Mouse (Mus musculus) hindbrain, embryonic 15.5 days (tissue): Measurements from ENCODE around the gene Tbc1d2b. TPM values are rescaled to one million over a fixed set of nuclear protein-coding genes. Genes with fewer than 3 reads are reported as not detected.

Experiments used
- ATAC-seq: fragments of 200-750 bp; cut with Nextera tagmentation; 2 replicates; pipeline ENCODE4 v1.8.0; 2017; ENCODE audit warnings: low read depth, moderate number of reproducible peaks, moderate TSS enrichment; ENCODE audit not compliant: low FRiP score
- H3K27ac ChIP-seq: fragments of 300-500 bp; sonication (generic); replicated peaks from 2 replicates; pipeline ENCODE4 v1.5.1; 2015; ENCODE audit warnings: mild to moderate bottlenecking, inconsistent platforms
- H3K27me3 ChIP-seq: fragments of 300-500 bp; sonication (generic); 2 replicates; pipeline ENCODE4 v1.6.1; 2015; ENCODE audit warnings: control low read depth, inconsistent platforms
- H3K36me3 ChIP-seq: fragments of 300-500 bp; sonication (generic); 2 replicates; pipeline ENCODE4 v1.6.1; 2015; ENCODE audit warnings: control low read depth, inconsistent platforms
- H3K4me1 ChIP-seq: fragments of 300-500 bp; sonication (generic); replicated peaks from 2 replicates; pipeline ENCODE4 v1.6.1; 2015; ENCODE audit warnings: control low read depth, inconsistent platforms
- H3K4me2 ChIP-seq: fragments of 300-500 bp; sonication (generic); 2 replicates; pipeline ENCODE4 v1.6.1; 2015; ENCODE audit warnings: moderate library complexity, mild to moderate bottlenecking, inconsistent platforms
- H3K4me3 ChIP-seq: fragments of 300-500 bp; sonication (generic); 2 replicates; pipeline ENCODE4 v1.5.1; 2015; ENCODE audit warnings: mild to moderate bottlenecking, inconsistent platforms
- H3K9ac ChIP-seq: fragments of 300-500 bp; sonication (generic); 2 replicates; pipeline ENCODE4 v1.6.1; 2015; ENCODE audit warnings: inconsistent platforms
- H3K9me3 ChIP-seq: fragments of 300-500 bp; sonication (generic); 2 replicates; pipeline ENCODE4 v1.6.1; 2016; ENCODE audit warnings: control low read depth, inconsistent platforms
- WGBS: fragments of 180-500 bp; shearing (Covaris S2); methylation state at CpG from one replicate; pipeline ENCODE4 v1.1.7; 2015; 5-methylcytosine and 5-hydroxymethylcytosine counted together
- polyA plus RNA-seq: library from polyadenylated mRNA; unstranded; fragments of >200 nt; fragmentation: Nextera tagmentation; extraction: Ambion mirVana; gene quantifications from 2 replicates; pipeline ENCODE4 v1.2.1, GENCODE M21; 2015

The Tbc1d2b gene
- polyA plus RNA-seq, 1 experiment from 2014 or later = 6.7 TPM

DNA sequence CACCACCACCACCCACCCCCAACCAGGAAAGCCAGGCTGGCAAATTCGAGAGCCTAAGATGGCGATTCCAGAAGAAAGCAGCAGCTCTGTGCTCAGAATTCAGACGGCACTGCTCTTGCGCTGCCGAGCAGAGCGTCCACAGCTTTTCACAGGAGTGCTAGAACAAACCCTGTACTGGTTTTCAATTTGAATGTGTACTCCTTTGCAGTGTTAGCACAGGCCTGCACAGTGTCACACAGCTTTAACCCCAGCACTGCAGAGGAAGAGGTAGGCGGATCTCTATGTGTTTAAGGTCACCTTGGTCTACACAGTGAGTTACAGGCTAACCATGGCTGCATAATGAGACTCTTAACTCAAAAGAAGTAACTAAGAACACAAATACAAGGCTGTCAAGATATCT is 22.3 kb downstream of the Tbc1d2b start:
- Histone ChIP-seq H3K27ac (no peak overlapping the region), H3K4me3 (no peak overlapping the region), H3K27me3 (no peaks in the 10 kb centered on the region), H3K9me3 (no peaks in the 10 kb centered on the region), H3K9ac (no peak overlapping the region), H3K4me1 (no peaks in the 10 kb centered on the region), H3K4me2 (no peak overlapping the region), H3K36me3 (no peaks in the 10 kb centered on the region)
- 94% methylated on average over 7 of the region's 7 CpGs for WGBS
- ATAC-seq = no peak

DNA sequence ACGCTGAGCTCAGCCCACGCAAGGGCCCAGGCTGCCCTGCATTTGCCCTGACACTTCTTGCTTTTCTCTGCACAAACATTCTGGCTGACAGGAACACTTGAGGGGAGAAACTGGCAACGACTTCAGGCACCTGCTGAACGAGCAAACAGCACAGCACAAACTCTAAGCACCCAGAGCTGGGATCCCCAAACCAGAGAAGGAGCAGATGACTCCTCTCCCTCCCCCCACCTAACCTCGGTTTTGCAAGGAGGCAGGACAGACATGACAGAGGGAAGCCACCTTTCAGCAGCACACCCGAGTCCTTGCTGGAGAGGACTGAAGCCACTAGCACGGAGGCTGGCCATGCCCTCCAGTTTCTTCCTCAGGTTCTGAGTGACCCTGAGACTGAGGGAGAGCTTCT is 23.3 kb downstream of the Tbc1d2b start:
- Histone ChIP-seq H3K4me1 (no peaks in the 10 kb centered on the region), H3K4me3 (no peak overlapping the region), H3K27me3 (no peaks in the 10 kb centered on the region), H3K27ac (no peak overlapping the region), H3K4me2 (no peak overlapping the region), H3K9me3 (no peaks in the 10 kb centered on the region), H3K36me3 (no peaks in the 10 kb centered on the region), H3K9ac (no peak overlapping the region)
- no peak for ATAC-seq
- WGBS = 78% methylated on average over 7 of the region's 7 CpGs

DNA sequence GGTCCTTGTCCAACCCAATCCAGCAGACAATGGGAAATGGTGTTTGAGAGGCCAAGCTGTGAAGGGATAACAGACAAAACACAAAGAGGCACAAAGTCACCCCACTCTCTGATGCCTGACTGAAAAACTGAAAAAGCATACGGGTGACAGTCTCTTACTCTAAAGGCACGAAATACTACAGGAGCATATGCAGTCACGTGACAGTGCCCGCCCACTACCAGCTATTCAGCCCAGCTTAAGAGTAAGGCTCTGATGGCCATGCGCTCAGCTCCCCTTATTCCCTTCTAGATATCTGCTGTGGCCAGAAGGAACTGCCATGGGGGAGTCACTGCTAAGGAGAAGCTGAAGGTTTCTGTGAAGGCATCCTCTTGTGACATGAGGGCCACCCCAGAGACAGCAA is 24.8 kb downstream of the Tbc1d2b start:
- H3K27ac ChIP-seq = no peak overlapping the region
- no peak overlapping the region for H3K9ac ChIP-seq
- WGBS = 96% methylated on average over 5 of the region's 5 CpGs
- no peaks in the 10 kb centered on the region for H3K4me1 ChIP-seq
- no peaks in the 10 kb centered on the region for H3K9me3 ChIP-seq
- H3K4me3 ChIP-seq = no peak overlapping the region
- ATAC-seq = no peak
- H3K27me3 ChIP-seq = no peaks in the 10 kb centered on the region
- H3K36me3 ChIP-seq = no peaks in the 10 kb centered on the region
- no peak overlapping the region for H3K4me2 ChIP-seq

DNA sequence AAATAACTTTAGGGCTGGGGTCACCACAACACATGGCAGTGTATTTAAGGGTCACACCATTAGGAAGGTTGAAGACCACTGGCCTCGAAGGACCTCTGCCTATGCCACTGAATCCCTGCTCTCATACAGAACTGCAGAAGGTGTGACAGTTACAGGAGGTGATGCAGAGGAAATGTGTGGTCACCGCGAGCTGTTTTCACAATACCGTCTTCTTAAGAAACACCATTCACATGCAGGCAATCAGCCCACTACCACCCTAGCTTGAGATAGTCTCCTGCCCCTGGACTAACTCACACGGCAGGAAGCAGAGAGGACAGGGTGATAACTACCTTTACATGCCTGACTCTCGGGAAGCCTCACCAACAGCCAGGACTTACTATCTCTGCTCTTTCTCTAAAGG is 25.4 kb downstream of the Tbc1d2b start:
- Histone ChIP-seq H3K4me3 (no peak overlapping the region), H3K27ac (no peak overlapping the region), H3K9ac (no peak overlapping the region), H3K4me2 (no peak overlapping the region), H3K36me3 (no peaks in the 10 kb centered on the region), H3K4me1 (no peaks in the 10 kb centered on the region), H3K9me3 (no peaks in the 10 kb centered on the region), H3K27me3 (no peaks in the 10 kb centered on the region)
- no peak for ATAC-seq
- 93% methylated on average over 6 of the region's 6 CpGs for WGBS

DNA sequence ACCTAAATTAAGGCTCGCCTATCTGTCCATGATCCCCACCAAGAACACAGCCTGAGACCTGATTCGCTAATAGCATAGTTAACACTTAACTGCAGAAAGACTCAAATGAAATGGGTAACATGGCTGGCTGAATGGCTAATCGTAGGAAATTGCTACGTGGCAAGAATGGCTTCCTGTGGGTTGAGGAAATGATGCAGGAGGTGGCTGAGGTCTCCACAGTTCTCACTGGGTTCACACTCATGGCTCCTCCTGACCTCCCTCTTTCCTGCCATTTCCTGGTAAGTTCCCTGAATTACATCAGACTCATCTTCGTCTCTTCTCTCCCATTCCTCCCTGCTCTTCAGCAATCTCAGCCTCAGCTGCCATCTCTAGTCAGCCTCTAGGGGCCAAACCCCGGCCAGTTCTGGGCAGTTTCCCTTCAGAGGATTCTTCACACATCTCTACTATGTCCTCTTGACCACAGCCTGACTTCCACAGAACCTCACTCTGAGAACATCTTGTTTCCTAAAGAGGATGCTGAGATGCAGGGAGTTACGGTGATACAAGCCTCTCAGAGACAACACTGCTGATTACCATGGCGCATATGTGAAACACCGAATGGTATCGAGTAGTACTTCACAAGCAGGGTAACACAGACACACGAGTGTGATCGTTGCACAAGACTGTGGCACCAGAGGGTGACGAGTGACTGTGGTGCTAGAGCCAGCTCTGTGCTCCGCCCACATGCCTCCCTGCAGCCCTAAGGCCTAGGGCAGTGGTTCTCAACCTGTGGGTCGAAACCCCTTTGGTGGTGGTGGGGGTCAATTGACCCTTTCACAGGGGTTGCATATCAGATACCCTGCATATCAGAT is 26.1 kb downstream of the Tbc1d2b start:
- no peak for ATAC-seq
- Histone ChIP-seq H3K9ac (no peak overlapping the region), H3K4me3 (no peak overlapping the region), H3K9me3 (no peaks in the 10 kb centered on the region), H3K27ac (no peak overlapping the region), H3K27me3 (no peaks in the 10 kb centered on the region), H3K4me1 (no peaks in the 10 kb centered on the region), H3K4me2 (no peak overlapping the region), H3K36me3 (0 out of 2 replicates have a peak, but pooled peaks cover 5% of the 10 kb centered on the region)
- WGBS = 92% methylated on average over 15 of the region's 15 CpGs

DNA sequence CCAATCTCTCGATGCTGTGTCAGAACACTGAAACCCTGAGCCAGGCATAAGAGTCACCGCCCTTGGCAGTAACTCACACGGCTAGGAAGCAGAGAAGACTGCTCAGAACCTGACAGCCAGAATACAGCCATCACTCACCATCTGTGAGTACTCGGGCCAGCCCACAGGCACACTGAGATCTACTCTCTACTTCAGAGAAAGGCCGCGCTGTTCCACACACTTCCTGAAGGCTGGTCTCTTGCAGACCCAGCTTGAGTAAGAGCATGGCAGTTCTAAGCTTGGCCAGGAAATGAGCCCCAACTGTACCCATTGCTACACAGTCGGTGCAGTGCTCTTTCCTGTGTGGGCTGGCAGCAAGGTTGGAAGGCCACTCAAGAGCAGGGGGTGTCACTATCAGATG is 27.7 kb downstream of the Tbc1d2b start:
- Histone ChIP-seq H3K27ac (no peak overlapping the region), H3K4me2 (no peak overlapping the region), H3K9me3 (no peaks in the 10 kb centered on the region), H3K4me3 (no peak overlapping the region), H3K27me3 (no peaks in the 10 kb centered on the region), H3K9ac (no peak overlapping the region), H3K36me3 (0 out of 2 replicates have a peak, but pooled peaks cover 9% of the 10 kb centered on the region), H3K4me1 (no peaks in the 10 kb centered on the region)
- 85% methylated on average over 7 of the region's 7 CpGs for WGBS
- ATAC-seq = no peak

DNA sequence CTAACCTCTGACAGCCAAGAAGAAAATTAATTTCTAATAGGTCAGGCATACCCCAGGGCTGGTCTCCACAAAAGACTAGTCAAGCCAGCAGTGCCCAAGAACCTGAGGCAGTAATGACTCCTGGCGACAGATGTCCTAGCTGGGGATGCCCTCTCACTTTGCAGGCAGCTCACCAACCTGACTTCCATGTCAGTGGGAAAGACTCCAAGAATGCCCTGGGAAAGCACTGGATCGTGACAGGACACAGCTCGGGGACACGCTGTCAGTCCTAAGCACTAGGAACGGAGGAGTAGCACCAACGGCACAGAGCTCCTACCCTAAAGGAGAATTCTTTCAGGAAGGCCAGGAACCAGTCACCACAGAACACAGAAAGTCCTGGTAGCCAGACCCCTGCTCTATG is 28.3 kb downstream of the Tbc1d2b start:
- Histone ChIP-seq H3K36me3 (0 out of 2 replicates have a peak, but pooled peaks cover 9% of the 10 kb centered on the region), H3K27ac (no peak overlapping the region), H3K4me2 (no peak overlapping the region), H3K9ac (no peak overlapping the region), H3K4me1 (no peaks in the 10 kb centered on the region), H3K4me3 (no peak overlapping the region), H3K9me3 (no peaks in the 10 kb centered on the region), H3K27me3 (no peaks in the 10 kb centered on the region)
- WGBS = 71% methylated on average over 6 of the region's 6 CpGs
- no peak for ATAC-seq

DNA sequence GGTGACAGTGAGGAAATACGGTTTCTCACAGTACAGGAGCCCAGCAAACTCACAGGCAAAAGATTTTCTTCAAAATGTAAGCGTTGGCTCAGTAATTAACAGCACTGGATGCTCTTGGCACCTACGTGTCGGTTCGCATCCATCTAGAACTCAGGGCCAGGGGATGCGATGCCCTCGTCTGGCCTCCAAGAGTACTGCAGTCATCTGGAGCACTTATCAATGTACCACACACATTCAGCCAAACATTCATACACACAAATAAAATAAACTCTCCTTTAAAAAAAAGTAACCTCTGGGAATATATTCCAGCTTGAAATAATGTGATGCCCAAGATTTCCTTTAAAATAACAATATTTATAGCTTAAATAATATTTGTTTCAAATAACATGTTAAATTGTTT is 29.0 kb downstream of the Tbc1d2b start:
- Histone ChIP-seq H3K27ac (no peak overlapping the region), H3K36me3 (0 out of 2 replicates have a peak, but pooled peaks cover 9% of the 10 kb centered on the region), H3K4me1 (no peaks in the 10 kb centered on the region), H3K4me2 (no peak overlapping the region), H3K27me3 (no peaks in the 10 kb centered on the region), H3K9ac (no peak overlapping the region), H3K4me3 (no peak overlapping the region), H3K9me3 (no peaks in the 10 kb centered on the region)
- WGBS = 65% methylated on average over 7 of the region's 7 CpGs
- no peak for ATAC-seq

DNA sequence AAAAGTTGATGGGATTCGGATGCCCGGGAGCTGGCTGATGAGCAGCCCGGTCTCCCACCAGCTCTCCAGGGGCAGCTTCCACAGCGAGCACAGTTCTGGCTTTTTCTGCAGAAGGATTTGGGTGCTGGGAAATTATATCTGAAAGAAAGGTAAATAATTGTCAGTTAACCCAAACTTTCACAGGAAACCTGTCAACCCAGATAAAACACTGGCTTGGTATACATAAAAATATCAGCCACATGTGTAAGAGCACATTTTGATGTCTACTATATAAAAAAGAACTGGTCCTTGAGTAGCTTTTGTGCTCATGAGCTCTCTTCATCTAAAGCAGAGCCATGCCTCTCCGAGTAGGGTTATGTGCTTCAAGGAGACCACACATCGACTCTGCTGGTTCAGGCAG is 29.6 kb downstream of the Tbc1d2b start:
- Histone ChIP-seq H3K36me3 (0 out of 2 replicates have a peak, but pooled peaks cover 9% of the 10 kb centered on the region), H3K27me3 (no peaks in the 10 kb centered on the region), H3K27ac (no peak overlapping the region), H3K4me2 (no peak overlapping the region), H3K9ac (no peak overlapping the region), H3K4me1 (no peaks in the 10 kb centered on the region), H3K9me3 (no peaks in the 10 kb centered on the region), H3K4me3 (no peak overlapping the region)
- ATAC-seq = no peak
- WGBS = 68% methylated on average over 6 of the region's 6 CpGs

DNA sequence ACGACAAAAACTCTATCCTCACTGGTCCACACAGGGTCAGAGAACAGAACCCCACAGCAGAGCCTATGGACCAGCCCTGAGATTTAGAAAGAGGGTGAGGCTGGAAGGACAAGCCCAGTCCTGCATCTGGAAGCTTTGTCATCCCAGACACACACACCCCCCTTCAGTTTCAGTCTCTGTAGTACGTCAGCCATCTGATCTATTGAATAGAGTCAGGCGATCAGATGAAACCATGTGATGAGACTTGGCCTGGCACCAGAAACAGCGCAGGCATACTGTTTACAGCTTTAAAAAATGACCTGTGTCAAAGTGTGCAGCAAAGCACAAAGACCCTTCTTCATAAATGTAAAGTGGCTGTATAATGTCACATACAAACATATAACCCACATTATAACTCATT is 30.0 kb downstream of the Tbc1d2b start:
- Histone ChIP-seq H3K4me1 (no peaks in the 10 kb centered on the region), H3K9ac (no peak overlapping the region), H3K27me3 (no peaks in the 10 kb centered on the region), H3K9me3 (no peaks in the 10 kb centered on the region), H3K4me3 (no peak overlapping the region), H3K4me2 (no peak overlapping the region), H3K27ac (no peak overlapping the region), H3K36me3 (0 out of 2 replicates have a peak, but pooled peaks cover 9% of the 10 kb centered on the region)
- 56% methylated on average over 4 of the region's 4 CpGs for WGBS
- 0 out of 2 replicates have a peak, but pooled peaks have one; percentile 60 for ATAC-seq

DNA sequence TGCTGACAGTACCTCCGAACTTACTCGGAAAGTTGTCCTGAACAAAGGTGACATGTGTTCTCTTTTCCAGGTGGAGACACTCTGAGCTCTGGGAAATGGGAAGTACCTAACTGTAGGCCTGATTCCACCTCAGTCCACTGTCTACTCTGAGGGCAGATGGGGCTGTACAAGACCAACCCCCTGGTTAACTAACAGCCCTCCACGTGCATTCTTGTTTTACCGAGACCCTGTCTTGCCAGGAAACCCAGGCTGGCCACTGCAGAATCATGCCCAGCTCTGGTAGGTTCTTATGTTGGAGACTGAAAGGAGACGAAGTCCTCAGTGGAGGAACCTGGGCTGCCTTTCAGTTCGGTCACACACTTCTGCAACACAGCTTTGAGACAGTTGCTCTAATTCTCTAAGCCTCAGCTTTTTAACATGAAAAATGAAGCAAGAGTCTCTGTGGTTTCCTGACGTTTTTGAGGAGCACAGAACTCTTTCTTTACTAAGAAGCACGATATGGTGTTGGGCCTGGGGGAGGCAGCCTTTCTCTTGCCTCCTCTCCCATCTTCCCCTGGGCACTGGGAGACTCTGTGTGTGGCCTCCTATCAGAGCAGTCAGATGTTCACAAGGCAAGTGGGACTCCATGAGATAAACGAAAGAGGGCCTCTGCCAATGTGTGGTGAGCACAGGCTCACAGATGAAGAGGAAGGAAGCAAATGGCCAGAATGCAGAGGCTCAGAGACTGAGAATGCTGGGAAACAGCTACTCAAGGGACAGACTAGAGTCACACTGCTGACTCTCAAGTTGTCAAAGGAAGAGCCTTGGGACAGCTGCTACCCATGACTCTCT is 33.2 kb downstream of the Tbc1d2b start:
- Histone ChIP-seq H3K9ac (no peak overlapping the region), H3K27me3 (no peaks in the 10 kb centered on the region), H3K36me3 (0 out of 2 replicates have a peak, but pooled peaks cover 9% of the 10 kb centered on the region), H3K4me2 (no peak overlapping the region), H3K4me3 (no peak overlapping the region), H3K27ac (no peak overlapping the region), H3K9me3 (no peaks in the 10 kb centered on the region), H3K4me1 (no peaks in the 10 kb centered on the region)
- 86% methylated on average over 9 of the region's 9 CpGs for WGBS
- ATAC-seq = no peak

DNA sequence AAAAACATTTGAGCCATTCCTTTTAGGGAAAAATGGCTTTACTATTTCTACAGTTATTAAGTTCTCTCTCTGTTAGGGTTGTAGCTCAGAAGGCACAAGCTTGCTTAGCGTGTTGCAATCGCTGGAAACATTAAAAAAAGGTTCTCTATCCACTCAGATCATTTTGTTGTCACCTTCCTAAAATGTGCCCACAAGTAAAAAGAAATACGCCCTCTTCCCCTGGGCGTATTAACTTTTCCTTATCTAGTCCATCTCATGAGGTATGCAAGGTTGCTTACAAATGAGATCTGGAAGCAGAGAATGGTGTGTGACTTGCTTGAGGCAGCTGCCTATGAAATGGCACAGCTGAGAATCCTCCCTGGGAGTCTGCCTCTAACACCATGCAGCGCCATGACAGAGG is 33.8 kb downstream of the Tbc1d2b start:
- Histone ChIP-seq H3K9me3 (no peaks in the 10 kb centered on the region), H3K9ac (no peak overlapping the region), H3K4me2 (no peak overlapping the region), H3K36me3 (0 out of 2 replicates have a peak, but pooled peaks cover 9% of the 10 kb centered on the region), H3K4me3 (no peak overlapping the region), H3K4me1 (no peaks in the 10 kb centered on the region), H3K27ac (no peak overlapping the region), H3K27me3 (no peaks in the 10 kb centered on the region)
- WGBS = 98% methylated on average over 5 of the region's 5 CpGs
- ATAC-seq = no peak
